Mouse (Mus musculus): ENCODE measurements around the gene Irf4. TPM values are rescaled to one million over a fixed set of nuclear protein-coding genes. Genes with fewer than 3 reads are reported as not detected.

Gene Irf4
- 0.50 and 7.2 TPM in 2 replicates for total RNA-seq (2017)

DNA sequence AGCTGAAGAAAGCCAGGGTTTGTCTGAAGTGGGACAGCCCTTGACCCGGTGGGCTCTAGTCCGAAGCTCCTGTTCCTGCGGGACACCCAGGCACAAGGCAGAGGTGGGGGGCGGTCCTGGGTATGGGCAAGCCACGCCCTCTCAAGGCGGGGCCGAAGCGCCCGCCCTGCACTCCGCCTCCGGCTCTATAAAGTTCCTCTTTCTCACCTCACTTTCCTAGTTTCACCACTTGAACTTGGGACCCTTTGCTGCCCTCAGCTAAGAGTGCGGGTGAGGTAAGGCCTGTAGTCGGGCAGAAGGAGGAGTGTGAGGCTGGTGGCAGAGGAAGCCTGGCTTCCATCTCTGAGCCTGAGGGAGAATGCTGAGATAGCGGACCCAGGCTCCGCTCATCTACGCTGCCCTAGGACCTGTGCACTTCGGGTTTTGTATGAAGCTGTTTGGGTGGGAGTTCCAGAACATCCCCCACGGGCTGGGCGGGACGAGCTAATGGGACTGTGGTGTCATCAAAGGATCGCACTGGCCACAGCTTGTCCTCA, at the start of gene Irf4:
TSS of gene Irf4 (plus strand) at position 206 of the 536 bp plus-strand sequence.
- peak; percentile 93 for ATAC-seq (replicated peaks; ENCODE audit: low read depth, poor library complexity, severe bottlenecking)

- peak; percentile 30 for ATAC-seq (replicated peaks; ENCODE audit: low read depth, poor library complexity, severe bottlenecking)
Observed at GRCm38 (mm10) chr13:30702695-30703094, 46.3 kb upstream of the Irf4 start.

GRCm38 (mm10) chr13:30704246-30705095, 44.6 kb upstream of the Irf4 start:
- no peak for ATAC-seq (replicated peaks; ENCODE audit: low read depth, poor library complexity, severe bottlenecking)

GRCm38 (mm10) chr13:30711066-30711465, 38.0 kb upstream of the Irf4 start:
- ATAC-seq (replicated peaks; ENCODE audit: low read depth, poor library complexity, severe bottlenecking): no peak

DNA sequence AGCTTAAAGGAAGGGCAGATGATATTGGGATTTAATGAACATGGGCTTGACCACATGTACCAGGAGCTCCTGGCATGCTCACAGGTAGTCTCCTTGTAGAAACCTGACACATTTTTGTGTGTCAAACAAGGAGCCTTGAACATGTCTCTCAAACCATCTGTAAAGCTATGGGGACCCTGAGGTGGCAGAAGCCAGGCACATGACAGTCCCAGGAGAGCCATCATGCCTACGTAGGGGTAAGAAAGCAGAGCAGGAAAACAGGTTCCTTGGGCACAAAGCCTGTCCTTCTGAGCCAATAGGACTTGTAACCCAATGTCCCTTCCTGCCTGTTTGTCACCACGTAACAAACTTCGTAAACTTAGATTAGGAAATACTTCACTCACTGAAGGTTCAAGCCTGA, 37.3 kb upstream of the Irf4 start:
- no peak for ATAC-seq (replicated peaks; ENCODE audit: low read depth, poor library complexity, severe bottlenecking)

DNA sequence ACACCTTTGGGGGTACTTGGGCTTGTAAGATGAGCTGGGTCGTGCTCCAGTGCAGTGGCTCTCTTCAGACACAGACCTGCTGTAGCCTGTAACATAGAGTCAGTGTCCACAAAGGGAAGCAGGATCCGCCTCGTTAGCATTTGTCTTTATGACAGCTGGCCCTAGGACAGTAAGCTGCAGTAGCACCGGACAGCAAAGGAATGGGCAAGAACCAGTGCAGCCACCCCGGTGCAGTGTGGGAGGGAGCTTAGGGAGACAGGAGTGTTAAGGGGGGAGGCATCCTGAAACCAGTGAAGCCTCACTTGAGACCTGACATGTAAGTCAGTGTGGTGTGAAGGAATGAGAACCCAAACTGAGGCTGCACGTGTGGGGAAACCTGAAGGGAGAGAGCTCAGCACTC, 36.7 kb upstream of the Irf4 start:
- no peak for ATAC-seq (replicated peaks; ENCODE audit: low read depth, poor library complexity, severe bottlenecking)

GRCm38 (mm10) chr13:30713621-30714020, 35.4 kb upstream of the Irf4 start:
- ATAC-seq (replicated peaks; ENCODE audit: low read depth, poor library complexity, severe bottlenecking): no peak

DNA sequence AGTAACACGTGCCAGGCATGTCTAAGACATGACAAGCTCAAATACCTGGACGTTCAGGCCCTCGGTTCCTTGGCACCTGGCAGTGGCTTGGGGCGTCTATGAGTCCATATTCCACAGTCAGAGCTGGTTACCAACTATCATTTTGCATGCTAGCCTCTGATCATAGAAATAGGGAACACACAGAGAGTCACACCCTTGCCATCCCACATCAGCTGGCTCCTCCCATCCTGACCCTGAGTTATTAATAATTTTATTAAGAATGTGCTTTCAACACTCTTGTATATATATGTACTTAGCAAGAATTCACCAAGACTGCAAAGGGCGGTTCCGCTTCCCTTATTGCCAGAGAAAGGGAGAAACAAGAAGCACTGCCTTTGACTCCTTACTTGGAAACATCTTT, 34.5 kb upstream of the Irf4 start:
- no peak for ATAC-seq (replicated peaks; ENCODE audit: low read depth, poor library complexity, severe bottlenecking)

DNA sequence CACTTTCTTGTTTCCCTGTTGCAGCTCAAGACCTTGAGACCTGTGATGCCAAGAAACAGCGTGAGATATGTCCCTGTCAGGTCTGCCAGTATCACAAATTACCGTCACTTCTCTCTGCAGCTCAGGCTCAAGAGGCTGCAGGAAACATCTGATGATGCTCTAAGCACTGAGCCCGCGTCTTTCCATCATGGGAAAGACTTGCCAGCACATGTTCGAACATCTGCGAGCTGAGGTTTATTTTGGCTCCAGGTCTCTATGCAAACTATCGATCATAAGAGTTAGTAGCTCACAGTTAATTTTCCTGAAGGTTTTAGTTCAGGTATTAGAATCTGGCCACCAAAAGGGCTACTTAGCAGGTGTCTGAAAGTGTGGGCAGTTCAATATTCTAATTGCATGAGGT, 34.0 kb upstream of the Irf4 start:
- ATAC-seq (replicated peaks; ENCODE audit: low read depth, poor library complexity, severe bottlenecking): no peak

DNA sequence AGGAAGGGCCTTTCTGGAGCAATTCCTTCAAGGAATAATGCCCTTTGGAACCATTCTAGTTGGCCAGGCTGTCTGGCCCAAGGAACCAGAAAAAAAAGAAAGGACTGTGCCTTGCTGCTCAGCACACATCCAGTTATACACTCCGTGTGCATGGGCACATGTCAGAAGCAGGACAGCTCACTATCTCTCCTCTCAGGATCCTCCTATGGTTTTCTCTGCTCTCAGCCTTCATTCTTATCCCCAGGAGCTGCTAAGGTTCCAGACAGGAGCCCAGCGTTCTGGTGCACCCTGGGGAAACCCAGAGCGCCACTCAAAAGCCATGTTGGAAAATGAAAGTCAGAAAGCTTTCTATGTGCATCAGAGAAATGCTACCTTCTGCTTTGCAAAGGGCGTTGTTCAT, 33.5 kb upstream of the Irf4 start:
- ATAC-seq (replicated peaks; ENCODE audit: low read depth, poor library complexity, severe bottlenecking): no peak

- no peak for ATAC-seq (replicated peaks; ENCODE audit: low read depth, poor library complexity, severe bottlenecking)
Observed at GRCm38 (mm10) chr13:30716611-30717010, 32.4 kb upstream of the Irf4 start.

- no peak for ATAC-seq (replicated peaks; ENCODE audit: low read depth, poor library complexity, severe bottlenecking)
Observed at GRCm38 (mm10) chr13:30722601-30723000, 26.4 kb upstream of the Irf4 start.

DNA sequence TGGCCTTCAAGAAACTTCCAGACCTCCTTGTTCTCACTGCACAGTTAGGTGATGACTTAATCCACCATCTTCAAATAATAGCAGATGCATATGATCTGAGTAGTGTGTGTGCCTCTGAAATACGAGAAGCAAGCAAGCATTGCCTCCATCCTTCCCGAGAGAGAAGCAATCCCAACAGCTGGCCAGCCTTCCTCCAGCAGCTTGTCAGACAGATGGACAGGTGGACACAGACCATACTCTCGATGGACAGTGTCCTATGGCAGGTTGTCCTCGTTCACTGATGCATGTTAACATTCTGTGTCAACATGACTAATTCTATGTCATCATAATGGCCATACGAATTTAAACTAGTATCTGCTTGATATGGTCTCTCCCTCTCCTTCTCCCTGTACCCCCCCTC, 25.8 kb upstream of the Irf4 start:
- no peak for ATAC-seq (replicated peaks; ENCODE audit: low read depth, poor library complexity, severe bottlenecking)

DNA sequence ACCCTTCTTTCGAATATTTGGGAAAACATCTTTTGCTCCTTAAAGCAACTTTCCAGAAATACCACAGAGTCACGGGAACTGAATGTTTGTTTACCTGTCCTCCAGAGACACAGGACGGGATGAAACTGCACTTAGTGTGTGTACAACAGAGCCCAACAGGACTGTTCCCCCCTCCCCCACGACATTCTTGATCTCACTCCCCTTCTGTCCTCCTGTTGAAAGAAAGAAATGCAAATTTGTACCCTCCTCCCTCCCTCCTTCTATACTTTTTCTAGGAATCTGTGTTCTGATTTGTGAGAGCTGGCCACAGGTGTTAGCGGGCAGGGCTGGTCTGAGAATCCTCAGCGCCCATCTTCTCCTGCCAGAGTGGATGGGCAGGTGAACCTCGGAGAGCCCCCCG, 25.2 kb upstream of the Irf4 start:
- no peak for ATAC-seq (replicated peaks; ENCODE audit: low read depth, poor library complexity, severe bottlenecking)

GRCm38 (mm10) chr13:30724691-30725271, 24.2 kb upstream of the Irf4 start:
- no peak for ATAC-seq (replicated peaks; ENCODE audit: low read depth, poor library complexity, severe bottlenecking)

- ATAC-seq (replicated peaks; ENCODE audit: low read depth, poor library complexity, severe bottlenecking): no peak
Observed at GRCm38 (mm10) chr13:30726879-30727278, 22.1 kb upstream of the Irf4 start.

DNA sequence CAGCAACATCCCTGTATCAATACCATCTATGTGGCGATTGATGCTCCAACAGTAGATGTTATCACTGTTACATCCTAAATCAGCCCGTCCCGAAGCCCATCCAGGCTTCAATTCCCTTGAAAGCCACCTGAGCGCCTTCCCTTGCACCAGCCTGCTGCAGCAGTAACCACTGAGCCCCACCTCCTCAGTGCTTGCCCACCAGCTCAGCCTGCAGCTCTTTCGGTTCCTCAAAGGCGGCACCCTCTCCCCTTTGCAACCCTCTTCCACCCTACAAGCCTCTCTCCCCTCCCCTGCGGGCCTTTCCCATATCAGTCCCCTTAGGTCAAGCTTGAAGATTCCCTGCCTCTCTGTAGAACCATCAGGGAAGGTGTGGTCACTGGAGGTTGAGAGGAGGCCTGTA, 20.9 kb upstream of the Irf4 start:
- peak; percentile 54; the same call in 1 of the 2 replicates for ATAC-seq (replicated peaks; ENCODE audit: low read depth, poor library complexity, severe bottlenecking)

DNA sequence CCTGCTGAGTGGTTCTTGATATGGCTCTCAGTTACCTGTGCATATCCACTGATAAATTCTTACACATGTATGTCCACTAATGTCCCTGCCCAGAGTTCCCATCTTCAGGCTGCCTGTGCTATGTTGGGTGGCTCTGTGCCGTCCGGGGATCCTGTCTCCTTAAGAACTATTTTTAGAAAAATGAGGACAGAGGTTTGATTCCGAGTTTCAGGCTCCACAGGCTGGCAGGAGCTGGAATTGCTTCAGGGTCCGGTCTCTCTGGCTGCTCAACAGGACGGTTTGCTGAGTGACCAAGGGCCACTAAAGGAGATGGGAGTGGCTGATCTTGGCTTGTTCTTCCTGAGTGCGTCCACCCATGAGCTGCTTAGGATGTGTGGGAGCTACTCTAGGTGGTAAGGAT, 19.8 kb upstream of the Irf4 start:
- no peak for ATAC-seq (replicated peaks; ENCODE audit: low read depth, poor library complexity, severe bottlenecking)

DNA sequence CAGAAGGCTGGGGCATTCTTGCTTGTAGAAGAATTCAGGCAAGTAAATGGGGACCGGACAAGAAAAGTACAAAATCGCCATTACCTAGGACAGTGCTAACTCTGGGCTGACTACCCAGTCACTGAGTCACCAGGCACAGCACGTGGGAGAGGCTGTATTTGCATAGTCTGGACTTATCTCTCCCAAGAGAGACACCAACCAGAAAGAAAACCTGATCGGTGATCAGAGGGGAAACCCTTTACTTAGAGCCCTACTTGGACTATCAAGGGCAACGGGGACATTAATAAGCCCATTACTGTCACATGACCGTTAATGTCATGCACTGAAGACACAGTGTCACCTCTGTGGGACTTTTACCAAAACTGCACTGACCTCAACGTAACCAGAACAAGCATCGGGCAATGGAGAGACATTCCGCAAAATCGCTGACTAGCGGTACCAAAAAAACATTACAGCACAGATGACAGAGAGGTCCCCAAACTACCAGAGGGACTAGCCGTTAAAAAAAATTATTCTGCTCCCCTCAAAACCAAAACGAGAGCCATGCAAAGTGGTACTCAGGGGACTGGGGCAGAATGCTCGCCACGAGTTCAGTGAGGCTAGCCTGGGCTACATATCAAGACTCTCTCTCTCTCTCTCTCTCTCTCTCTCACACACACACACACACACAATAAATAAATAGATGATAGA, 18.8 kb upstream of the Irf4 start:
- ATAC-seq (replicated peaks; ENCODE audit: low read depth, poor library complexity, severe bottlenecking): no peak

- no peak for ATAC-seq (replicated peaks; ENCODE audit: low read depth, poor library complexity, severe bottlenecking)
Observed at GRCm38 (mm10) chr13:30732709-30733445, 16.1 kb upstream of the Irf4 start.

Measured in common myeloid progenitor, adult 5-6 weeks (primary cell).